Mouse (Mus musculus): ENCODE measurements at regions not wholly inside any gene's neighbourhood (a gene's known extent, or its start where the extent isn't known, plus 50 kb on each side); places are given as distances from the start of the nearest gene placed in this dataset.

GRCm38 (mm10) chr17:45829571-45829970, 95.9 kb upstream of the 1600014C23Rik start:
- no peak overlapping the region for H3K4me3 ChIP-seq (ENCODE audit: low read depth, low read length)
- no peak for TF ChIP-seq CTCF (IDR thresholded peaks at IDR 0.05)
- no peaks in the 10 kb centered on the region for H3K36me3 ChIP-seq (ENCODE audit: insufficient read depth, low read length)
- WGBS: 94% methylated on average over 9 of the region's 9 CpGs
- H3K4me2 ChIP-seq (ENCODE audit: low read depth, low read length, poor library complexity, severe bottlenecking): no peak overlapping the region
- no peaks in the 10 kb centered on the region for H3K27me3 ChIP-seq (ENCODE audit: insufficient read depth, low read length)
- ATAC-seq (ENCODE audit: low FRiP score): no peak
- H3K27ac ChIP-seq (ENCODE audit: low read depth, low read length): no peak overlapping the region
- H3K4me1 ChIP-seq (ENCODE audit: insufficient read depth, low read length): no peaks in the 10 kb centered on the region
- no peak overlapping the region for H3K9ac ChIP-seq (replicated peaks; ENCODE audit: low read length, poor library complexity, severe bottlenecking)
- no peak for DNase-seq (ENCODE audit: low spot score)
- no peaks in the 10 kb centered on the region for H3K9me3 ChIP-seq (ENCODE audit: low read length)

DNA sequence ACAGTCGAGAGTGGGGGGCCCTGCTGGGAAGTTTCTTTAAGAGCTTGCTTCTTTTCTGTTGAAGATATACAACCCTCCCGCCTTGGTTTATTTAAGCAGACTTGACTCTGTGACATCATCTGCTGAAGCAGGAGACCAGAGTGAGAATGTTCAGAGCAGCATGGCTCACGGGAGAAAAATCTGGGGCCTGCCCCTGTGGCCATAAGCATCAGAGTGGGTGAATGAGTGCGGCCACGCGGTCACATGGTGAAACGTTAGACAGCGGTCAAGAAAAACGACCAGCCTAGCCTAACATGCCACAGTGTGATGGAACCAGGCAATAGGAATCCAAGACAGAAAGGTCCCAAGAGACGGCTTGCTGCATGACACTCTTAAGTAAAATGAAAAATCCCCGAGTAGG, 95.2 kb upstream of the 1600014C23Rik start:
- DNase-seq (ENCODE audit: low spot score) (no peak), ATAC-seq (ENCODE audit: low FRiP score) (no peak)
- no peak overlapping the region for H3K4me3 ChIP-seq (ENCODE audit: low read depth, low read length)
- H3K9me3 ChIP-seq (ENCODE audit: low read length): no peaks in the 10 kb centered on the region
- H3K27me3 ChIP-seq (ENCODE audit: insufficient read depth, low read length): no peaks in the 10 kb centered on the region
- WGBS: 83% methylated on average over 11 of the region's 11 CpGs
- no peak overlapping the region for H3K27ac ChIP-seq (ENCODE audit: low read depth, low read length)
- no peak for TF ChIP-seq CTCF (IDR thresholded peaks at IDR 0.05)
- no peaks in the 10 kb centered on the region for H3K4me1 ChIP-seq (ENCODE audit: insufficient read depth, low read length)
- H3K4me2 ChIP-seq (ENCODE audit: low read depth, low read length, poor library complexity, severe bottlenecking): no peak overlapping the region
- no peaks in the 10 kb centered on the region for H3K36me3 ChIP-seq (ENCODE audit: insufficient read depth, low read length)
- no peak overlapping the region for H3K9ac ChIP-seq (replicated peaks; ENCODE audit: low read length, poor library complexity, severe bottlenecking)

- TF ChIP-seq CTCF (IDR thresholded peaks at IDR 0.05): no peak
- 94% methylated on average over 9 of the region's 9 CpGs for WGBS
- no peak for ATAC-seq (ENCODE audit: low FRiP score)
Measured at GRCm38 (mm10) chr17:45828284-45828824, 94.7 kb upstream of the 1600014C23Rik start.

GRCm38 (mm10) chr17:45824977-45825376, 91.3 kb upstream of the 1600014C23Rik start:
- Histone ChIP-seq H3K27me3 (ENCODE audit: insufficient read depth, low read length) (no peaks in the 10 kb centered on the region), H3K4me3 (ENCODE audit: low read depth, low read length) (no peak overlapping the region), H3K9me3 (ENCODE audit: low read length) (no peaks in the 10 kb centered on the region), H3K4me2 (ENCODE audit: low read depth, low read length, poor library complexity, severe bottlenecking) (no peak overlapping the region), H3K4me1 (ENCODE audit: insufficient read depth, low read length) (no peaks in the 10 kb centered on the region), H3K36me3 (ENCODE audit: insufficient read depth, low read length) (no peaks in the 10 kb centered on the region), H3K27ac (ENCODE audit: low read depth, low read length) (no peak overlapping the region), H3K9ac (replicated peaks; ENCODE audit: low read length, poor library complexity, severe bottlenecking) (no peak overlapping the region)
- ATAC-seq (ENCODE audit: low FRiP score): no peak
- TF ChIP-seq CTCF (IDR thresholded peaks at IDR 0.05): no peak
- 40% methylated on average over 8 of the region's 8 CpGs for WGBS
- no peak for DNase-seq (ENCODE audit: low spot score)

More at GRCm38 (mm10) chr17:45828284-45828824, 94.7 kb upstream of the 1600014C23Rik start:
- Histone ChIP-seq H3K9ac (replicated peaks; ENCODE audit: low read length, poor library complexity, severe bottlenecking) (no peak overlapping the region), H3K9me3 (ENCODE audit: low read length) (no peaks in the 10 kb centered on the region), H3K27ac (ENCODE audit: low read depth, low read length) (no peak overlapping the region), H3K36me3 (ENCODE audit: insufficient read depth, low read length) (no peaks in the 10 kb centered on the region), H3K4me2 (ENCODE audit: low read depth, low read length, poor library complexity, severe bottlenecking) (no peak overlapping the region), H3K27me3 (ENCODE audit: insufficient read depth, low read length) (no peaks in the 10 kb centered on the region), H3K4me1 (ENCODE audit: insufficient read depth, low read length) (no peaks in the 10 kb centered on the region), H3K4me3 (ENCODE audit: low read depth, low read length) (no peak overlapping the region)
- no peak for DNase-seq (ENCODE audit: low spot score)

GRCm38 (mm10) chr17:45823501-45823900, 89.9 kb upstream of the 1600014C23Rik start:
- H3K27ac ChIP-seq (ENCODE audit: low read depth, low read length): no peak overlapping the region
- 92% methylated on average over 5 of the region's 5 CpGs for WGBS
- no peak overlapping the region for H3K4me2 ChIP-seq (ENCODE audit: low read depth, low read length, poor library complexity, severe bottlenecking)
- H3K27me3 ChIP-seq (ENCODE audit: insufficient read depth, low read length): no peaks in the 10 kb centered on the region
- H3K9me3 ChIP-seq (ENCODE audit: low read length): no peaks in the 10 kb centered on the region
- DNase-seq (ENCODE audit: low spot score) (no peak), ATAC-seq (ENCODE audit: low FRiP score) (no peak)
- no peaks in the 10 kb centered on the region for H3K36me3 ChIP-seq (ENCODE audit: insufficient read depth, low read length)
- TF ChIP-seq CTCF (IDR thresholded peaks at IDR 0.05): no peak
- no peaks in the 10 kb centered on the region for H3K4me1 ChIP-seq (ENCODE audit: insufficient read depth, low read length)
- no peak overlapping the region for H3K9ac ChIP-seq (replicated peaks; ENCODE audit: low read length, poor library complexity, severe bottlenecking)
- H3K4me3 ChIP-seq (ENCODE audit: low read depth, low read length): no peak overlapping the region

GRCm38 (mm10) chr17:45822427-45822826, 88.8 kb upstream of the 1600014C23Rik start:
- Histone ChIP-seq H3K36me3 (ENCODE audit: insufficient read depth, low read length) (no peaks in the 10 kb centered on the region), H3K4me3 (ENCODE audit: low read depth, low read length) (no peak overlapping the region), H3K9me3 (ENCODE audit: low read length) (no peaks in the 10 kb centered on the region), H3K27ac (ENCODE audit: low read depth, low read length) (no peak overlapping the region), H3K4me2 (ENCODE audit: low read depth, low read length, poor library complexity, severe bottlenecking) (no peak overlapping the region), H3K27me3 (ENCODE audit: insufficient read depth, low read length) (no peaks in the 10 kb centered on the region), H3K9ac (replicated peaks; ENCODE audit: low read length, poor library complexity, severe bottlenecking) (no peak overlapping the region), H3K4me1 (ENCODE audit: insufficient read depth, low read length) (no peaks in the 10 kb centered on the region)
- TF ChIP-seq CTCF (IDR thresholded peaks at IDR 0.05): no peak
- ATAC-seq (ENCODE audit: low FRiP score) (no peak), DNase-seq (ENCODE audit: low spot score) (no peak)
- WGBS: 83% methylated on average over 17 of the region's 17 CpGs

All from midbrain, postnatal 0 days (tissue).